Mouse (Mus musculus): ENCODE data around the gene Dnase1l2. TPM values are rescaled to one million over a fixed set of nuclear protein-coding genes. Genes with fewer than 3 reads are reported as not detected.

The Dnase1l2 gene
- polyA plus RNA-seq, 1 experiment from 2014 or later: 2.0 TPM

GRCm38 (mm10) chr17:24478663-24479380, 35.9 kb upstream of the Dnase1l2 start, which contains the start of gene Mlst8:
Gene Mlst8 (minus strand): TSS chr17:24479078.
- H3K4me1 ChIP-seq: peaks cover 17% of the 10 kb centered on the region
- peak; percentile 92 for ATAC-seq (ENCODE audit: borderline replicate concordance, extremely low read depth, low FRiP score, low TSS enrichment)
- under 1% methylated on average over 48 of the region's 48 CpGs for WGBS
- peak within 1 kb of the TSS; percentile 96 for H3K9ac ChIP-seq
- peak within 1 kb of the TSS; percentile 98 for H3K27ac ChIP-seq
- H3K36me3 ChIP-seq: peaks cover 36% of the 10 kb centered on the region
- peak within 1 kb of the TSS; percentile 69 for H3K4me2 ChIP-seq
- H3K27me3 ChIP-seq: no peaks in the 10 kb centered on the region
- no peaks in the 10 kb centered on the region for H3K9me3 ChIP-seq
- peak within 1 kb of the TSS; percentile 93 for H3K4me3 ChIP-seq

GRCm38 (mm10) chr17:24477985-24478600, 35.2 kb upstream of the Dnase1l2 start:
- H3K4me3 ChIP-seq: peak overlapping the region; percentile 93
- H3K27me3 ChIP-seq: no peaks in the 10 kb centered on the region
- peak; percentile 27; the same call in 1 of the 2 replicates for ATAC-seq (ENCODE audit: borderline replicate concordance, extremely low read depth, low FRiP score, low TSS enrichment)
- 40% methylated on average over 11 of the region's 11 CpGs for WGBS
- no peak overlapping the region for H3K27ac ChIP-seq
- peaks cover 36% of the 10 kb centered on the region for H3K36me3 ChIP-seq
- H3K9me3 ChIP-seq: no peaks in the 10 kb centered on the region
- peaks cover 17% of the 10 kb centered on the region for H3K4me1 ChIP-seq
- peak overlapping the region; percentile 69 for H3K4me2 ChIP-seq
- peak overlapping the region; percentile 96 for H3K9ac ChIP-seq

- H3K4me1 ChIP-seq: peaks cover 24% of the 10 kb centered on the region
- H3K4me2 ChIP-seq: peak overlapping the region; percentile 69; the same call in 1 of the 2 replicates
- peaks cover 36% of the 10 kb centered on the region for H3K36me3 ChIP-seq
- no peak for ATAC-seq (ENCODE audit: borderline replicate concordance, extremely low read depth, low FRiP score, low TSS enrichment)
- WGBS: 88% methylated on average over 20 of the region's 20 CpGs
- no peaks in the 10 kb centered on the region for H3K9me3 ChIP-seq
- no peaks in the 10 kb centered on the region for H3K27me3 ChIP-seq
- peak overlapping the region; percentile 96; the same call in 1 of the 2 replicates for H3K9ac ChIP-seq
- H3K4me3 ChIP-seq: peak overlapping the region; percentile 93; the same call in 1 of the 2 replicates
- no peak overlapping the region for H3K27ac ChIP-seq
These were observed 34.4 kb upstream of the Dnase1l2 start for GRCm38 (mm10) chr17:24477053-24477984.

GRCm38 (mm10) chr17:24476022-24476776, 33.3 kb upstream of the Dnase1l2 start:
- no peak overlapping the region for H3K4me2 ChIP-seq
- no peak overlapping the region for H3K27ac ChIP-seq
- no peak overlapping the region for H3K9ac ChIP-seq
- no peak overlapping the region for H3K4me3 ChIP-seq
- H3K4me1 ChIP-seq: peaks cover 35% of the 10 kb centered on the region
- WGBS: 88% methylated on average over 10 of the region's 10 CpGs
- H3K27me3 ChIP-seq: no peaks in the 10 kb centered on the region
- H3K36me3 ChIP-seq: peaks cover 36% of the 10 kb centered on the region
- no peaks in the 10 kb centered on the region for H3K9me3 ChIP-seq
- ATAC-seq (ENCODE audit: borderline replicate concordance, extremely low read depth, low FRiP score, low TSS enrichment): no peak

- H3K36me3 ChIP-seq: peaks cover 36% of the 10 kb centered on the region
These were observed 32.7 kb upstream of the Dnase1l2 start for GRCm38 (mm10) chr17:24475586-24475985.

GRCm38 (mm10) chr17:24474557-24474956, 31.7 kb upstream of the Dnase1l2 start:
- no peak overlapping the region for H3K4me2 ChIP-seq
- no peaks in the 10 kb centered on the region for H3K27me3 ChIP-seq
- H3K9me3 ChIP-seq: no peaks in the 10 kb centered on the region
- no peak overlapping the region for H3K27ac ChIP-seq
- peaks cover 37% of the 10 kb centered on the region for H3K4me1 ChIP-seq
- no peak overlapping the region for H3K9ac ChIP-seq
- 80% methylated on average over 5 of the region's 5 CpGs for WGBS
- H3K36me3 ChIP-seq: peaks cover 36% of the 10 kb centered on the region
- H3K4me3 ChIP-seq: no peak overlapping the region
- ATAC-seq (ENCODE audit: borderline replicate concordance, extremely low read depth, low FRiP score, low TSS enrichment): no peak

More at GRCm38 (mm10) chr17:24475586-24475985, 32.7 kb upstream of the Dnase1l2 start:
- no peak for ATAC-seq (ENCODE audit: borderline replicate concordance, extremely low read depth, low FRiP score, low TSS enrichment)
- Histone ChIP-seq H3K4me3 (no peak overlapping the region), H3K9me3 (no peaks in the 10 kb centered on the region), H3K4me2 (no peak overlapping the region), H3K27ac (no peak overlapping the region), H3K27me3 (no peaks in the 10 kb centered on the region), H3K4me1 (peaks cover 42% of the 10 kb centered on the region), H3K9ac (no peak overlapping the region)
- 86% methylated on average over 6 of the region's 6 CpGs for WGBS

- no peaks in the 10 kb centered on the region for H3K9me3 ChIP-seq
- peaks cover 36% of the 10 kb centered on the region for H3K36me3 ChIP-seq
- H3K4me3 ChIP-seq: no peak within 1 kb of the TSS
- 72% methylated on average over 6 of the region's 6 CpGs for WGBS
- peaks cover 37% of the 10 kb centered on the region for H3K4me1 ChIP-seq
- no peak within 1 kb of the TSS for H3K27ac ChIP-seq
- ATAC-seq (ENCODE audit: borderline replicate concordance, extremely low read depth, low FRiP score, low TSS enrichment): no peak
- H3K27me3 ChIP-seq: no peaks in the 10 kb centered on the region
- peak within 1 kb of the TSS; percentile 95; the same call in 1 of the 2 replicates for H3K4me2 ChIP-seq
- no peak within 1 kb of the TSS for H3K9ac ChIP-seq
These were observed 30.8 kb upstream of the Dnase1l2 start, which contains the start of gene Bricd5 for GRCm38 (mm10) chr17:24473612-24474275. Gene Bricd5 (plus strand): TSS chr17:24473884.

GRCm38 (mm10) chr17:24472512-24472911, 29.6 kb upstream of the Dnase1l2 start:
- Histone ChIP-seq H3K4me2 (peak overlapping the region; percentile 95), H3K27ac (no peak overlapping the region), H3K36me3 (peaks cover 33% of the 10 kb centered on the region), H3K9ac (no peak overlapping the region), H3K9me3 (no peaks in the 10 kb centered on the region), H3K4me3 (0 out of 2 replicates have a peak overlapping the region, but pooled peaks have one; percentile 83), H3K27me3 (no peaks in the 10 kb centered on the region), H3K4me1 (peaks cover 27% of the 10 kb centered on the region)
- 70% methylated on average over 4 of the region's 4 CpGs for WGBS
- ATAC-seq (ENCODE audit: borderline replicate concordance, extremely low read depth, low FRiP score, low TSS enrichment): no peak

GRCm38 (mm10) chr17:24470701-24471527, 28.0 kb upstream of the Dnase1l2 start:
- Histone ChIP-seq H3K9me3 (no peaks in the 10 kb centered on the region), H3K4me3 (peak overlapping the region; percentile 83), H3K36me3 (peaks cover 17% of the 10 kb centered on the region), H3K4me1 (peaks cover 26% of the 10 kb centered on the region), H3K4me2 (peak overlapping the region; percentile 95), H3K27me3 (no peaks in the 10 kb centered on the region), H3K9ac (peak overlapping the region; percentile 87), H3K27ac (peak overlapping the region; percentile 89)
- ATAC-seq (ENCODE audit: borderline replicate concordance, extremely low read depth, low FRiP score, low TSS enrichment): peak; percentile 29; the same call in 1 of the 2 replicates
- 1% methylated on average over 68 of the region's 68 CpGs for WGBS

All from lung, embryonic 15.5 days (tissue).